Mouse (Mus musculus) heart, adult 2 months (tissue): Measurements from ENCODE around the gene Rps6ka2. TPM values are rescaled to one million over a fixed set of nuclear protein-coding genes. Genes with fewer than 3 reads are reported as not detected.
"Not testable (repeated sequence)": the region's sequence is repeated elsewhere in the genome, so short reads cannot be mapped to it uniquely, and the experiment has no call there.

Experiments
- DNase-seq, 2 experiments: peaks; one replicate each; pipeline ENCODE4 v3.0.0; 2021
- H3K27ac ChIP-seq: fragments of 200-600 bp; 2 replicates; pipeline ENCODE4 v1.8.1; 2022
- H3K27me3 ChIP-seq: fragments of 200-500 bp; 2 replicates; pipeline ENCODE4 v1.6.1; 2012; ENCODE audit warnings: mild to moderate bottlenecking, low read length, inconsistent platforms, mixed read lengths; ENCODE audit not compliant: control insufficient read depth, insufficient read depth
- H3K36me3 ChIP-seq: fragments of 200-500 bp; 2 replicates; pipeline ENCODE4 v1.6.1; 2012; ENCODE audit warnings: low read length, inconsistent platforms; ENCODE audit not compliant: control insufficient read depth, insufficient read depth
- H3K4me1 ChIP-seq: fragments of 200-500 bp; 2 replicates; pipeline ENCODE4 v1.6.1; 2011; ENCODE audit warnings: low read length; ENCODE audit not compliant: control insufficient read depth, insufficient read depth
- H3K4me3 ChIP-seq: fragments of 200-600 bp; 2 replicates; pipeline ENCODE4 v1.8.1; 2022
- H3K79me2 ChIP-seq: fragments of 200-500 bp; replicated peaks from 2 replicates; pipeline ENCODE4 v1.6.1; 2012; ENCODE audit warnings: mild to moderate bottlenecking, inconsistent platforms, low read length, moderate library complexity, mixed read lengths; ENCODE audit not compliant: control insufficient read depth, insufficient read depth
- H3K9ac ChIP-seq: fragments of 200-500 bp; 2 replicates; pipeline ENCODE4 v1.6.1; 2012; ENCODE audit warnings: low read depth, mild to moderate bottlenecking, control low read depth, inconsistent platforms, low read length, mixed read lengths
- CTCF ChIP-seq: fragments of 200-600 bp; IDR thresholded peaks from 2 replicates; pipeline ENCODE4 v1.8.1; 2022; ENCODE audit warnings: antibody characterized with exemption, mild to moderate bottlenecking, moderate library complexity
- EP300 ChIP-seq: fragments of 200-500 bp; IDR thresholded peaks from 2 replicates; pipeline ENCODE4 v1.6.1; 2011; ENCODE audit warnings: low read depth, low read length, control low read depth; ENCODE audit not compliant: insufficient read depth
- POLR2A ChIP-seq: fragments of 200-500 bp; IDR thresholded peaks from 2 replicates; pipeline ENCODE4 v1.6.1; 2011; ENCODE audit warnings: mild to moderate bottlenecking, low read depth, low read length, control low read depth; ENCODE audit not compliant: insufficient read depth
- WGBS: fragments of 180-500 bp; shearing (Covaris S2); methylation state at CpG from one replicate; pipeline ENCODE4 v1.1.7; 2018; 5-methylcytosine and 5-hydroxymethylcytosine counted together
- intact Hi-C: fragments of 180-260 bp; cut with DNase I; formaldehyde crosslinking; loops from one replicate; pipeline ENCODE4 v1.15.1; 2025
- polyA plus RNA-seq: library from polyadenylated mRNA; depleted of rRNA; stranded (reverse); fragments of >200 nt; gene quantifications from 2 replicates; pipeline ENCODE4 v1.2.3, GENCODE M21; 2012
- total RNA-seq, 2 experiments: library from RNA; stranded (reverse); gene quantifications; 2 replicates each; pipeline ENCODE4 v1.2.3; 2021

Rps6ka2 gene
- total and polyA plus RNA-seq, 3 experiments, result 26.4 to 33.7 (median 33.6) TPM

DNA sequence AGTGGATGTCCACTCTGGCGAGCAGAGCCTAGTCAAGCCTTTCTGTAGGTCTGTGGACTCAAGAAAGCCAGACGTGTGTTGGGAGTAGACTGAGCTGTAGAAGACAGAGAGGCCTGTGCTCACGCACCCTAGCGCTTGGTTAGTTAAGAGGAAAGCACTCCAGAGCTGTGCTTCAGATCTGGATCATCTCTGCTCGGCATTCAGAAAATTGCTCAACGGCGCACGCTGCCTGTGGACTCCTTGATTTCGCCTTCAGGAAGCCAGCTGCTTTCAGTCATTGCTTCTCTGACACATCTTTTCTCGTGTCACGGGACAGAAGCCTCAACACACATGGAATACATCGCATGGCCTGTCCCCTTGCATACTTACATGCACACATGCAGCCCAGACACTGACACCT is 115.4 kb downstream of the Rps6ka2 start:
- H3K27me3 ChIP-seq, result no peaks in the 10 kb centered on the region
- peak overlapping the region; percentile 74 for H3K27ac ChIP-seq
- intact Hi-C loops, result no loop called here
- H3K4me3 ChIP-seq, result no peak overlapping the region
- DNase-seq, result no peak
- 77% methylated on average over 12 of the region's 12 CpGs for WGBS
- peaks cover 11% of the 10 kb centered on the region for H3K4me1 ChIP-seq
- H3K36me3 ChIP-seq, result no peaks in the 10 kb centered on the region
- no peak for TF ChIP-seq CTCF
- TF ChIP-seq POLR2A, result no peak
- no peak for TF ChIP-seq EP300
- no peak overlapping the region for H3K9ac ChIP-seq
- no peaks in the 10 kb centered on the region for H3K79me2 ChIP-seq

DNA sequence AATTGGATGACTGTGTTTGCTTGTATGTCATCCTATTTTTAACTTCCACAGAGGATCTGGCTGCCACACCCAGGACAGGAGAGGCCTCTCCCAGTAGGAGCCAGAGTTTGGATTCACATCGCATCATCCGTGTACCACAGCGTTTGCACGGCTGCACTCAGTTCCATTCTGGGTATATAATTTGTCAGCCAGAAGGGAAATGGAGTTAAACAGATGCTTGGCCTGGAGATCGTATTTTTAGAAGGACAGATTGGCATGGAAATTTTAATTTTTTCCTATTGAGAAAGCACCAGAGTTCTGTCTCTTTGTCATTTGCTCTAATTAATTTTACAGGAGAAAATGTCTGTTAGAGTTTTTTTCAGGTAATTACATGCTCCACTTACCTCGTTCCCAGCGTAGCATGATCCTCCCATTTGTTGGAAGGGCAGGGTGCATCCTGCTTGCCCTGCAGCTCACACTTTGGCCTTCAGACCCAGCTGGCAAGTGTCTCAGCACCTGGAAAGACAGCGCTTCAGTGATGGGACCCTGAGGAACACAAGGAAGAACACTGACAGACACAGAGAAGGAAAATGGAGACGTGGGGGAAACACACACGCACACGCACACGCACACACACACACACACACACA is 116.6 kb downstream of the Rps6ka2 start:
- H3K79me2 ChIP-seq, result no peaks in the 10 kb centered on the region
- no peaks in the 10 kb centered on the region for H3K27me3 ChIP-seq
- DNase-seq, result no peak
- no peak overlapping the region for H3K27ac ChIP-seq
- intact Hi-C loops, result no loop called here
- peaks cover 11% of the 10 kb centered on the region for H3K4me1 ChIP-seq
- no peak overlapping the region for H3K4me3 ChIP-seq
- no peaks in the 10 kb centered on the region for H3K36me3 ChIP-seq
- 71% methylated on average over 12 of the region's 12 CpGs for WGBS
- TF ChIP-seq CTCF (no peak), EP300 (no peak), POLR2A (no peak)
- H3K9ac ChIP-seq, result no peak overlapping the region

DNA sequence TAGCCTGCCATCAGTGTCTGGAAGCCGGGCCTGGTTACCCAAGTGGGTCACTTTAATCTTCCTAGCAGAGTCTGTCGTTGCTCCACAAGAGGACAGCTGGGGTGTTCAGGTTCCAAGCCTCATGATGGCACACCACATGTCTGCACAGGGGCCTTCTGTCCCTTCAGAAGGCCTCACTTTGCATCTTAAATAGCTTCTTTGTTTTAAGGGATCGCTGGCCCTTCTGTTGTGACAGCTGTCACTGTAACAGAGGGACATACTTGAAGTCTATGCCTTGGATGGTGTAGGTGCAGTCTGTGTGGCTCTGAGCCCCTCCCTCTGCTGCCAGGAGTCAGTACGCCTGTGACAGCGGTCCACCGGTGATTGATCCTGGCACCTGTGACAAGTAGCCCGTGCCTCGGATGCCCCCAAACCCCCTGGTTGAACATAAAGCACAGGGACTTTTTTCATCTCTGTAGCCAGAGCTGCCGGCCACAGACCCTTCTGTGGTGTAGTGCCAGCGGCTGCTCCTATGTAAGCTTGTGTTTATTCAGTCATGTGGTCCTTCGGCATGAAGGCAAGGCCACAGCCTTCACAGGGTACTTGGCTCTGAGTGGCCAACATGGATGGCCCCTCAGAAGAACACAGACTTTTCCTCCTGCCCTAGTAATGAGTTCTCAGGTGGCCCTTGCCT is 122.2 kb downstream of the Rps6ka2 start:
- no peaks in the 10 kb centered on the region for H3K79me2 ChIP-seq
- H3K27me3 ChIP-seq, result no peaks in the 10 kb centered on the region
- no peak for TF ChIP-seq POLR2A
- no peak for TF ChIP-seq EP300
- no peak for TF ChIP-seq CTCF
- H3K36me3 ChIP-seq, result no peaks in the 10 kb centered on the region
- no peak overlapping the region for H3K27ac ChIP-seq
- H3K9ac ChIP-seq, result no peak overlapping the region
- H3K4me3 ChIP-seq, result no peak overlapping the region
- intact Hi-C loops, result no loop called here
- no peaks in the 10 kb centered on the region for H3K4me1 ChIP-seq
- DNase-seq, result no peak
- WGBS, result 87% methylated on average over 11 of the region's 11 CpGs

DNA sequence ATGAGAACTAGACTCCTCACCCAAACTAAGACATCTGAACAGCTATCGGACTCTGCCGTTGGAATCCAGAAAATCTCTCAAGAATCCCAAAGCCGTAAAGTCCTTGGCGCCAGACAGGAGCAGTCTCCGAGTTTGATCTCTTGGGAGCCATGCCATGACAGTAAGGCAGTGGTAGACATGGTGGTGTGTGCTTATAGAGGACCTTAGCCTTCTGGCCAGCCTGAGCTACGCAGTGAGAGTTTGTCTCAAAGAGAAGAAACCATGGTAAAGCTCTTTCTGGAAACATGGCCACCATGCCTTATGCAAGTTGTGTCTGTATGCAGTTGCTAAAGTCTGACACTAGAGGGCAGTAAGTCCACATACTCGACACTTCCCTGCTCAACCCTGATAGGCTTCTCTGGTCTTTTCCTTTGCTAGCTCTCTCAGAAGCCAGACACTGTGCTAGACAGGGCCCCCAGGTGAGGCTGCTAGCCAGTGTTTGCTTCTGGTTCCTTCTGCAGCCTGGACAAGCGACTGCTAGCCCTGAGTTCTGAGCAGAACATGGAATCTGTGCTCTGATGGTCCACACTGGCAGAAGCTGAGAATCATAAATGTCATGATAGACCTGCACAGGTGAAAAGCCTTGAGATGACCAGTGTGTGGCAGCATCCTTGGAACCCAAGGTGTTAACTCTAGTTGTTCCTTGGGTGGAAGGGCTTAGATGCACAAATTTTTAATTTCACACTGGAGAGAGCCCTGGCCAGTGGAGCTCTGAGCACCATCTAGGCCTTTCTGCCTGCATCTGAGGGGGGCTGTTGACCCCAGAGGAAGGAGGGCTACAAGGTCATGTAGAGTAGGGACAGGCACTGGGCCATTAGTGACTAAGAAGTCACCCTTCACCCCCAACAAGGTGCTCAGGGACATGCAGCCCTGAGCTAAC is 136.6 kb downstream of the Rps6ka2 start:
- peak; percentile 65 for TF ChIP-seq CTCF
- H3K9ac ChIP-seq, H3K27ac ChIP-seq, H3K27me3 ChIP-seq, H3K79me2 ChIP-seq, intact Hi-C loops, H3K4me1 ChIP-seq, H3K4me3 ChIP-seq, H3K36me3 ChIP-seq, DNase-seq: not testable (repeated sequence)
- 57% methylated on average over 8 of the region's 8 CpGs for WGBS

DNA sequence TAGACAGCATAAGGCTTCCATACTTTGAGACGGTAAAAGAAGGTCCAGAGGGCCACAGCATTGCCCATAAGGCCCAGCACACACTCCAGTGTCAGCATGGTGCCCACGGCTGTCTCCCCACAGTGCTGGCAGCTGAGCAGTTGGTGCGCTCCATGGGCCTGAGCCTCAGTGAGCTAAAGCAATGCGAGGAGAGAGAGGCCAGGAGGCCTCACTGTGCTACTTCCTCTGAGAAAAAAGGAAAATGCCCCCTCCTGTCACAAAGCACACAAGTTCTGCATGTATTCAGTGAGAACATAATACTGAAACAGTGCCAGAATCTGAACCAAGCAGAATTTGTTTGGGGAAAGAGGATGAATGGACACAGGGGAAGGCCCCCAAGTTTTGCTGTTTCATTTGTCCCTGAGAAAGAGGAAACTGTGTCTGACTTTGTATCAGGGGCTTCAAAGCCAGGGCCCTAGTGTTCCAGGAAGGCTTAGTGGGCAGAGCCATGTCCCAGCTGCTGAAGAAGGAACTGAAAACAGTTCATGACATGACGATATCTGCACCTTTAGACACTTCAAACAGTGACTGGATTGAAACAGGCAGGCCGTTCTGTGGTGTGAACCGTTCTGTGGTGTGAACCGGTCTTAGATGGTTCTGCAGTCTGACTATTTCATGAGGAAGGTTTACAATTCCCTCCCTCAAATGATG is 145.9 kb downstream of the Rps6ka2 start:
- DNase-seq, H3K27ac ChIP-seq, intact Hi-C loops, H3K9ac ChIP-seq, H3K79me2 ChIP-seq, H3K36me3 ChIP-seq, H3K4me3 ChIP-seq, H3K4me1 ChIP-seq, H3K27me3 ChIP-seq: not testable (repeated sequence)
- 60% methylated on average over 7 of the region's 8 CpGs for WGBS

DNA sequence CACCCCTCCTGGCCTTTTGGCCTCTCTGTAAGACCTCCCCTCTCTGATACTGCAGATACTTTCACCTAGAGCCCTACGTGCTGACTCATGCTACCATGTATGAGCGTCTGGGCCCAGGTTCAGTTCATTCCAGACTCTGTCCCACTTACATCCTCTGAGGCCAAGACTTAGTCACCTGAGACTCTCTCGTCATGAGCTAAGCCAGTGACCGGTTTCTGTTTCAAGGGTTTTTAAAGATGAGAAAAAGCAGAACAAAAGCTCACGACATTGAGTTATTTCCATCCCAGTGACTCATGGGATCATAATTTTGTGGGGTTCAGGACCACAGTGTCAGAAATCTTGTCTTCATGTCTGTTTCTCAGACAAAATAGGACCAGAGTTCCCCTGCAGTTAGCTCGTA is 149.9 kb downstream of the Rps6ka2 start:
- H3K79me2 ChIP-seq, H3K36me3 ChIP-seq, H3K4me3 ChIP-seq, H3K27me3 ChIP-seq, intact Hi-C loops, H3K27ac ChIP-seq, H3K9ac ChIP-seq, H3K4me1 ChIP-seq, DNase-seq: not testable (repeated sequence)
- 75% methylated on average over 6 of the region's 6 CpGs for WGBS

DNA sequence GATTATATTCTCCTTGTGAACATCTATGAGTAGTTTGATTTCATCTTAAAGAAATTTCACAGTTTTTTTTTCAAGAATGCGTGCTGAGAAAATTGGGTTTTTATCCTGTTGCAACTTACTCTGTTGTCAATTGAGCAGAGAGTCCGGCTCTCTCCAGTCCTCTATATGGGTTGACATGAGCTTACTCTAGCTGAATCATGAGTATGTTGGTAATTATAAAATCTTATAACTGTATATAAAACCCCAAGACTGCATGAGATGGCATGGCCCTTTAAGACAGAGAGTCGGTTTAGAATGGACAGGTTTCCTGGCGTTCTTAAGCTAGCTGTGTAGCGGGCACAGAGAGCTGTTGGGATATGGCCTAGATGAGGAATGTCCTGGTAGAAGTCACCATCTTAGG is 154.4 kb downstream of the Rps6ka2 start, which contains the start of gene Tcp10a:
Gene Tcp10a (plus strand): TSS at position 301 of the 400 bp plus-strand sequence.
- H3K27me3 ChIP-seq, DNase-seq, H3K79me2 ChIP-seq, H3K9ac ChIP-seq, H3K4me3 ChIP-seq, intact Hi-C loops, H3K27ac ChIP-seq, H3K4me1 ChIP-seq, H3K36me3 ChIP-seq: not testable (repeated sequence)
- WGBS, result 93% methylated on average over 5 of the region's 5 CpGs

DNA sequence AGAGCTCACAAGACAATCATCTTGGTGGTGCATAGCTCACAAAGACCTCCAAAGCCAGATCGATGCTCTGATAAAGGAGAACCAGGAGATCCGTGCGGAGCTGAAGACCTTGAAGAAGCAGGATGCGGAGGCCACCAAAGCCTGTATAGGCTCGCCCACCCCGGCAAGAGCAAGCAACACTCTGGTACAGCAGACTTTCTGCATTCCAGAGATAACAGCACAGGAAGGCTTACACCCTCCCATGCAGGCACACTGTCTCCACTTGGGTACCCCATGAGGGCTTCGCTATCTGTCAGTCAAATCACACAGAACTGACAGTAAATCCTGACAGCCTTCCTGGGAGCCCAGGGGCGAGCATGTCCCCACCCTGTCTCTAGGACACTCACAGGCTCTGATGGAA is 156.5 kb downstream of the Rps6ka2 start:
- intact Hi-C loops, H3K27ac ChIP-seq, H3K4me3 ChIP-seq, H3K79me2 ChIP-seq, DNase-seq, H3K9ac ChIP-seq, H3K27me3 ChIP-seq, H3K4me1 ChIP-seq, H3K36me3 ChIP-seq: not testable (repeated sequence)
- WGBS, result 55% methylated on average over 8 of the region's 8 CpGs
